Mouse (Mus musculus) R1 (cell line): ENCODE results near the gene 9330182L06Rik.

ENCODE experiments used
- DNase-seq: peaks from one replicate; pipeline ENCODE4 v3.0.0-alpha.2; 2018; ENCODE audit warnings: low read depth, low spot score

The 9330182L06Rik gene

GRCm38 (mm10) chr5:9361982-9362661 is 96.2 kb downstream of the 9330182L06Rik start:
- no peak for DNase-seq

DNA sequence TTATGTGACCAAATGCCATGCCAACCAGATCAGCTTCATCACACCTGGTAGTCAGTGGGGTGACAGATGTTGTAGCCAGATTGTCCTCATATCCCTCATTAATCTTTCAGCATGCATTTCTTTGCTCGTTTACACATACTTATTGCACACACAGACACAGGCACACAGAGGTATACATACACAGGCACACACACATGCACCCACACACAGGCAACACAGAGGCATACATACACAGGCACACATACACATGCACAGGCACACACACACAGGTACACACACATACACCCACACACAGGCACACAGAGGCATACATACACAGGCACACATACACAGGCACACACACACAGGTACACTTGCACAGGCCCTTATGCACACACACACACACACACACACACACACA is 99.0 kb downstream of the 9330182L06Rik start:
- DNase-seq = no peak

DNA sequence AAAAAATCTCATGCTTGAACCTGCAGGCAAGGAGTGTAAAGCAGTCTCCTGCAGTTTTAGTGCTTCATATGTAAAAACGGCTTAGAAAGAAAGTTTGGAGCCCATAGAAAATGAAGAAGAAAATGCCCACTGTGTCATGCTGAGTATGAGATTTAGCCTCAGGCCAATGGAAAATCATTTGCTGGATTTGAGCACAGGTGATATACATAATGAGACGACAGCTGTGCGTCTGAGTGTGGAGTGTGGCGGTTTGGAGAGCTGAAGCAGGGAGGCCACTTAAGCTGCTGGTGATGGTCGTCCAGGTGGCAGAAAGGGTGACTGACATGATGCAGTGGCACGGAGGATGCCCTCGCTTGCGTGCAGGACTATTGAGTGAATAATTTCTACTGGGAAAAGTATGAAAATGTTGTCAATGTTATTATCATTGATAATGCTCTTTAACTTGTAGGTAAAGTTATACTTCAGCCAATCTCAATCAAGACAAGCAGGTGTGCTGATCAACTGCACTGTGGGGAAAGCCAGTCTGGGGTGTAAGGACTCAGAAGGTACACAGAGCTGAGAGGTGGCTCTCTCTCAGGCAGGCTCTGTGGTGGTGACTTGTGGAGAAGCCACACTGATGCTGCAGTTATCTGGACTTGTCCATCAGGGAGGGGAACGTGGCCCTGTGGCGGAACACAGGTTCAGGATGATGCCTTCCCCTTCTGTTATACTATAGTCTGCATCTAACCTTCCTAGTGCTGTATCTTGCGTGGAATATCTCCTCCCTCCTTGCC is 102.2 kb downstream of the 9330182L06Rik start:
- peak; percentile 57 for DNase-seq

GRCm38 (mm10) chr5:9371127-9371526 is 105.2 kb downstream of the 9330182L06Rik start:
- DNase-seq = no peak

- no peak for DNase-seq
Observed at GRCm38 (mm10) chr5:9373341-9373740, 107.4 kb downstream of the 9330182L06Rik start.

DNA sequence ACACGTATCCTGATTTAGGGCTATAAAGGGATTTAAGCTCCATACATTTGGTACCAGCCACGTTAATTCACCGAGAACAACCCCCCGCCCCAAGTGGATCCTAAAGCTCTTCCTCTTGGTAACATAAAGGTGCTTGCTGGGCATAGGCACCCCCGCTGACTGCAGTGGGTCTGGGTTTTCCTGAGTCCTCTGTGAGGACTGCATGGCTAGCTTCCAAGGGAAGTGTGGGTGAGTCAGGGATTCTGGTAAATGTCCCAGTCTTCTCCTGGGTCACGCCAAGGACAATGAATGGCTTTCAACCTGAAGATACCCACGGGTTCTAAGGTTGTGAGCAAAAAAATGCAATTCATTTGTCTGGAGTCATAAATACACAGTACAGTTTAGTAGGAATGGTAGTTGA is 124.0 kb downstream of the 9330182L06Rik start:
- no peak for DNase-seq

- no peak for DNase-seq
Observed at GRCm38 (mm10) chr5:9391858-9392393, 126.0 kb downstream of the 9330182L06Rik start.

- no peak for DNase-seq
Observed at GRCm38 (mm10) chr5:9417098-9417497, 151.2 kb downstream of the 9330182L06Rik start.

- DNase-seq = no peak
Observed at GRCm38 (mm10) chr5:9417802-9418201, 151.9 kb downstream of the 9330182L06Rik start.

- DNase-seq = peak; percentile 31
Observed at GRCm38 (mm10) chr5:9419964-9420363, 154.0 kb downstream of the 9330182L06Rik start.

DNA sequence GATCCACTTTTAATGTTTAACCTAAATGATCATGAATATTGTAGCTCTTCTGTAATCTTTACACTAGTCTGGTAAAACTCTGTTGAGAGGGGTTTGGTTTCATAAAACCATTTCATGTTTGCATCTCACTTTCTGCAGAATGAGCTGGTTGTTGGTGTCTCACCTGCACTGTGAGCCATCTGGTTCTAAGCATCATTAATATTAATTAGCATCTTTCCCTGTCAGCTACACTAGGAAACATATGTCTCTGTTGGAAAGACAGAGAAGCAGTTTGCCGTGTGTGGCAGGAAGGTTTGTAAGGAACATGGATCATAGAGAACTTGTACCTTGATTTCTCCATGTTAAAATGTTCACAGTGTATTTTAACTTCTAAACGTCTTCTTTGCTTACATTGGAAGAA is 158.5 kb downstream of the 9330182L06Rik start:
- DNase-seq = no peak

- no peak for DNase-seq
Observed at GRCm38 (mm10) chr5:9427165-9427564, 161.2 kb downstream of the 9330182L06Rik start.

GRCm38 (mm10) chr5:9427581-9428241 is 161.8 kb downstream of the 9330182L06Rik start:
- peak; percentile 64 for DNase-seq

- no peak for DNase-seq
Observed at GRCm38 (mm10) chr5:9428728-9429127, 162.8 kb downstream of the 9330182L06Rik start.

DNA sequence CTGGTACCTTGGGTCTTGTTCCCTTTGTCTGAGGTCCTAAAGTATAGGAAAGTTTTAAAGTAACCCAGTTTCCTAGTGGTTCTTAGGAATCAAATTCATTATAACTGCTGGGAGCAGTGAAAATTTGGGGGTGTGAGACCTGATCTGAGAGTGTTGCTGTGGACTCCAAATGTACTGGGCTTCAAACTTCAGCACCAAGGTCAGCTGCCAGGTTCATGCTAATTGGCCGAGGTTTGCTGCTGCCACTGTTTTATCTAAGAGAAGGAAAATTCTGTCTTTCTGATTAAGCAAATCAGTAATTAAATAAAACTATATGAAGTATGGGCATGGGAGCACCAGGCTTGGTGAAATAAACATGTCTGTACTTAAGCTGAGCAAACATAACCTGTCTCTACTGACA is 180.2 kb downstream of the 9330182L06Rik start:
- peak; percentile 31 for DNase-seq

- no peak for DNase-seq
Observed at GRCm38 (mm10) chr5:9448931-9449330, 183.0 kb downstream of the 9330182L06Rik start.

- DNase-seq = peak; percentile 42
Observed at GRCm38 (mm10) chr5:9449570-9449969, 183.7 kb downstream of the 9330182L06Rik start.

- DNase-seq = no peak
Observed at GRCm38 (mm10) chr5:9453298-9453697, 187.4 kb downstream of the 9330182L06Rik start.

- no peak for DNase-seq
Observed at GRCm38 (mm10) chr5:9477587-9477986, 211.7 kb downstream of the 9330182L06Rik start.

- peak; percentile 2 for DNase-seq
Observed at GRCm38 (mm10) chr5:9495456-9495855, 229.5 kb downstream of the 9330182L06Rik start.

- no peak for DNase-seq
Observed at GRCm38 (mm10) chr5:9497235-9497634, 231.3 kb downstream of the 9330182L06Rik start.

DNA sequence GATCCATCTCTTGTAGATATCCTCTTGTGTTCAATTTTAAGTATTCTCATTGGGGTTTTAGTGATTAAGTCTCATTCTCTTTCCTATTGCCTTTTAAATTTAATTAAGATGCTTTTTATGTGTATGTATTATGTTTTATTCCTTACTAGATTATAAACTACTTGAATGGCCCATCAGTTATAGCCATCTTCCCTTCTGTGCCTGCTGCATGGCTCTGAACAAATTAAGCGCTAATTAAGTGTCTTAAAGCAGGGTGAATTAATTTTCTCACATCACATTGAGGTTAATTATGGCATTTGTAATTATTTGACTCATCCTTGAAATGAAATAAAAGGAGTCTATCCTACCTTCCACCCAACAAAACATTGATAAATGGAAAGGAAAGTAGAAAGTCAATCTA is 245.1 kb downstream of the 9330182L06Rik start:
- DNase-seq = no peak
